Mouse (Mus musculus) c-Kit-positive CD71-positive TER-119-negative erythroid progenitor cells, embryonic 14.5 days (primary cell): Measurements from ENCODE around the gene Psmb4.
"Not testable (repeated sequence)": the region's sequence is repeated elsewhere in the genome, so short reads cannot be mapped to it uniquely, and the experiment has no call there.

Experiments
- DNase-seq: peaks from one replicate; pipeline ENCODE4 v3.0.0-alpha.2; 2013; ENCODE audit warnings: low read depth

Psmb4 gene

GRCm38 (mm10) chr3:94886316-94887224 lies at the start of gene Psmb4:
TSS of gene Psmb4 (minus strand) at chr3:94886961.
- DNase-seq, result peak; percentile 86

- DNase-seq, result not testable (repeated sequence)
Observed at GRCm38 (mm10) chr3:94936147-94936546, 49.4 kb upstream of the Psmb4 start.

GRCm38 (mm10) chr3:94935332-94935731 lies 48.6 kb upstream of the Psmb4 start:
- not testable (repeated sequence) for DNase-seq

GRCm38 (mm10) chr3:94934564-94934963 lies 47.8 kb upstream of the Psmb4 start:
- not testable (repeated sequence) for DNase-seq

- not testable (repeated sequence) for DNase-seq
Observed at GRCm38 (mm10) chr3:94933604-94934003, 46.8 kb upstream of the Psmb4 start.

- peak; percentile 57 for DNase-seq
Observed at GRCm38 (mm10) chr3:94932809-94933564, 46.2 kb upstream of the Psmb4 start, which contains the start of gene Selenbp1. TSS of gene Selenbp1 (plus strand) at chr3:94933056.

GRCm38 (mm10) chr3:94932279-94932678 lies 45.5 kb upstream of the Psmb4 start:
- DNase-seq, result not testable (repeated sequence)

- DNase-seq, result peak; percentile 57
Observed at GRCm38 (mm10) chr3:94931427-94932082, 44.8 kb upstream of the Psmb4 start.

GRCm38 (mm10) chr3:94930386-94931266 lies 43.9 kb upstream of the Psmb4 start:
- DNase-seq, result not testable (repeated sequence)

- not testable (repeated sequence) for DNase-seq
Observed at GRCm38 (mm10) chr3:94928979-94929378, 42.2 kb upstream of the Psmb4 start.

GRCm38 (mm10) chr3:94926301-94926736 lies 39.6 kb upstream of the Psmb4 start:
- DNase-seq, result not testable (repeated sequence)

GRCm38 (mm10) chr3:94924688-94925087 lies 37.9 kb upstream of the Psmb4 start:
- DNase-seq, result no peak

GRCm38 (mm10) chr3:94922333-94922732 lies 35.6 kb upstream of the Psmb4 start:
- no peak for DNase-seq

GRCm38 (mm10) chr3:94921104-94921503 lies 34.3 kb upstream of the Psmb4 start:
- no peak for DNase-seq

- no peak for DNase-seq
Observed at GRCm38 (mm10) chr3:94918845-94919244, 32.1 kb upstream of the Psmb4 start.

GRCm38 (mm10) chr3:94917816-94918361 lies 31.1 kb upstream of the Psmb4 start:
- peak; percentile 54 for DNase-seq

- DNase-seq, result no peak
Observed at GRCm38 (mm10) chr3:94915903-94916741, 29.4 kb upstream of the Psmb4 start.

GRCm38 (mm10) chr3:94913801-94914200 lies 27.0 kb upstream of the Psmb4 start:
- no peak for DNase-seq

GRCm38 (mm10) chr3:94911050-94911693 lies 24.4 kb upstream of the Psmb4 start:
- DNase-seq, result no peak
